ENCODE assay signal across 18 mouse cellular contexts in genomic region chr8:90176771-90177170, GRCm38 (mm10).
DNase-seq lines count a peak whose midpoint lies in the region; ATAC-seq and TF ChIP-seq lines count a peak whose summit lies in the region.
"Had no signal": no experiment of that assay in that cellular context is flagged by ENCODE, and none has a peak within 500 bp of the region (broad histone marks: within the 10 kb centered on the region; RNA-seq: fewer than 3 reads in every experiment).

No protein-coding gene starts in this region.

- peak overlapping the region; percentile 21; the same call in 1 of the 2 replicates for H3K4me2 ChIP-seq in hindbrain, embryonic 15.5 days
- no peak overlapping the region for H3K4me2 ChIP-seq in hindbrain, embryonic 13.5 days
- H3K4me2 ChIP-seq in forebrain, embryonic 12.5 days: peak overlapping the region; percentile 19
- 0 out of 2 replicates have a peak overlapping the region, but pooled peaks have one; percentile 13 for H3K4me2 ChIP-seq in hindbrain, postnatal 0 days (ENCODE audit: low read depth, low read length)
- H3K4me2 ChIP-seq in liver, embryonic 11.5 days: no peak overlapping the region
- H3K4me2 ChIP-seq: embryonic facial prominence, embryonic 12.5 days; heart, embryonic 15.5 days; liver, embryonic 12.5 days had no signal

- no peaks in the 10 kb centered on the region for H3K9me3 ChIP-seq in hindbrain, embryonic 15.5 days
- H3K9me3 ChIP-seq in hindbrain, embryonic 13.5 days: no peaks in the 10 kb centered on the region
- no peaks in the 10 kb centered on the region for H3K9me3 ChIP-seq in forebrain, embryonic 12.5 days
- H3K9me3 ChIP-seq in hindbrain, postnatal 0 days (ENCODE audit: low read length): no peaks in the 10 kb centered on the region
- H3K9me3 ChIP-seq in liver, embryonic 11.5 days (ENCODE audit: control insufficient read depth, low read length): no peaks in the 10 kb centered on the region
- H3K9me3 ChIP-seq: embryonic facial prominence, embryonic 12.5 days; heart, embryonic 15.5 days had no signal

- no peak for TF ChIP-seq CTCF in hindbrain, postnatal 0 days (IDR thresholded peaks at IDR 0.05; ENCODE audit: low read depth)

- no peak for DNase-seq in hindbrain, postnatal 0 days (ENCODE audit: low spot score)
- no peak for DNase-seq in thymus, postnatal 25 days
- no peak for DNase-seq in liver, embryonic 11.5 days (ENCODE audit: low spot score)
- DNase-seq in right cerebral cortex, adult 2 months (ENCODE audit: low spot score in 2 of 2): no peak
- DNase-seq: adrenal gland, adult 2 months; cerebellum, adult 8-10 months; gastrocnemius, postnatal 36 days; heart, postnatal 4 days; kidney, postnatal 36 days; lung, adult 2 months; spleen, adult 18-20 months had no signal

- peaks cover 15% of the 10 kb centered on the region for H3K4me1 ChIP-seq in hindbrain, embryonic 15.5 days (replicated peaks)
- peaks cover 19% of the 10 kb centered on the region for H3K4me1 ChIP-seq in hindbrain, embryonic 13.5 days (replicated peaks)
- H3K4me1 ChIP-seq in forebrain, embryonic 12.5 days: peaks cover 19% of the 10 kb centered on the region
- no peaks in the 10 kb centered on the region; the same call in 1 of the 2 replicates for H3K4me1 ChIP-seq in hindbrain, postnatal 0 days (ENCODE audit: insufficient read depth, low read length)
- H3K4me1 ChIP-seq in liver, embryonic 11.5 days (replicated peaks; ENCODE audit: control insufficient read depth, insufficient read depth, low read length): no peaks in the 10 kb centered on the region
- H3K4me1 ChIP-seq: embryonic facial prominence, embryonic 12.5 days; heart, embryonic 15.5 days; liver, embryonic 12.5 days had no signal

- no peak overlapping the region for H3K4me3 ChIP-seq in hindbrain, embryonic 15.5 days
- no peak overlapping the region for H3K4me3 ChIP-seq in hindbrain, embryonic 13.5 days
- H3K4me3 ChIP-seq in forebrain, embryonic 12.5 days (replicated peaks): no peak overlapping the region
- H3K4me3 ChIP-seq in hindbrain, postnatal 0 days (ENCODE audit: low read length): no peak overlapping the region
- H3K4me3 ChIP-seq in liver, embryonic 11.5 days (ENCODE audit: low read depth, low read length): no peak overlapping the region
- H3K4me3 ChIP-seq: embryonic facial prominence, embryonic 12.5 days; heart, embryonic 15.5 days; liver, embryonic 12.5 days had no signal

- 22% methylated on average over 7 of the region's 7 CpGs for WGBS in hindbrain, embryonic 15.5 days
- 28% methylated on average over 7 of the region's 7 CpGs for WGBS in hindbrain, embryonic 13.5 days
- 30% methylated on average over 7 of the region's 7 CpGs for WGBS in forebrain, embryonic 12.5 days
- WGBS in hindbrain, postnatal 0 days: 20% methylated on average over 7 of the region's 7 CpGs
- 69% methylated on average over 7 of the region's 7 CpGs for WGBS in liver, embryonic 11.5 days

- ATAC-seq in hindbrain, embryonic 15.5 days (ENCODE audit: low FRiP score, low read depth): no peak
- ATAC-seq in hindbrain, embryonic 13.5 days (ENCODE audit: low FRiP score): no peak
- no peak; the same call in 1 of the 2 replicates for ATAC-seq in forebrain, embryonic 12.5 days (ENCODE audit: low FRiP score)
- no peak for ATAC-seq in hindbrain, postnatal 0 days
- no peak for ATAC-seq in liver, embryonic 11.5 days (replicated peaks; ENCODE audit: low FRiP score)
- ATAC-seq: intestine, embryonic 16.5 days; liver, embryonic 12.5 days had no signal

- H3K36me3 ChIP-seq in hindbrain, embryonic 15.5 days: no peaks in the 10 kb centered on the region
- H3K36me3 ChIP-seq in hindbrain, embryonic 13.5 days: no peaks in the 10 kb centered on the region
- H3K36me3 ChIP-seq in forebrain, embryonic 12.5 days (replicated peaks): no peaks in the 10 kb centered on the region
- no peaks in the 10 kb centered on the region for H3K36me3 ChIP-seq in hindbrain, postnatal 0 days (ENCODE audit: insufficient read depth, low read length)
- H3K36me3 ChIP-seq in liver, embryonic 11.5 days (ENCODE audit: control insufficient read depth, insufficient read depth, low read length): no peaks in the 10 kb centered on the region
- H3K36me3 ChIP-seq: embryonic facial prominence, embryonic 12.5 days; heart, embryonic 15.5 days; liver, embryonic 12.5 days had no signal

- no peaks in the 10 kb centered on the region for H3K27me3 ChIP-seq in hindbrain, embryonic 15.5 days
- no peaks in the 10 kb centered on the region for H3K27me3 ChIP-seq in hindbrain, embryonic 13.5 days
- peaks cover 22% of the 10 kb centered on the region for H3K27me3 ChIP-seq in forebrain, embryonic 12.5 days
- H3K27me3 ChIP-seq in hindbrain, postnatal 0 days (ENCODE audit: insufficient read depth, low read length): no peaks in the 10 kb centered on the region
- no peaks in the 10 kb centered on the region for H3K27me3 ChIP-seq in liver, embryonic 11.5 days (replicated peaks; ENCODE audit: control insufficient read depth, insufficient read depth, low read length)
- H3K27me3 ChIP-seq: embryonic facial prominence, embryonic 12.5 days; heart, embryonic 15.5 days; liver, embryonic 12.5 days had no signal

- no peak overlapping the region for H3K27ac ChIP-seq in hindbrain, embryonic 15.5 days (replicated peaks)
- no peak overlapping the region for H3K27ac ChIP-seq in hindbrain, embryonic 13.5 days
- H3K27ac ChIP-seq in forebrain, embryonic 12.5 days: no peak overlapping the region
- no peak overlapping the region for H3K27ac ChIP-seq in hindbrain, postnatal 0 days
- no peak overlapping the region for H3K27ac ChIP-seq in liver, embryonic 11.5 days (ENCODE audit: low read depth, low read length)
- H3K27ac ChIP-seq: embryonic facial prominence, embryonic 12.5 days; heart, embryonic 15.5 days; liver, embryonic 12.5 days had no signal

- no peak overlapping the region for H3K9ac ChIP-seq in hindbrain, embryonic 15.5 days
- no peak overlapping the region for H3K9ac ChIP-seq in hindbrain, embryonic 13.5 days
- H3K9ac ChIP-seq in forebrain, embryonic 12.5 days: no peak overlapping the region
- H3K9ac ChIP-seq in hindbrain, postnatal 0 days (replicated peaks; ENCODE audit: low read length): no peak overlapping the region
- no peak overlapping the region for H3K9ac ChIP-seq in liver, embryonic 11.5 days (ENCODE audit: low read depth, low read length)
- H3K9ac ChIP-seq: embryonic facial prominence, embryonic 12.5 days; heart, embryonic 15.5 days; liver, embryonic 12.5 days had no signal

Comparison
In these comparisons a context has a peak if more than half of its experiments do, and no peak if none do; other contexts are left out.
1. H3K4me2 ChIP-seq: peak in hindbrain, embryonic 15.5 days (single experiment), forebrain, embryonic 12.5 days (single experiment) and hindbrain, postnatal 0 days (single experiment); none in hindbrain, embryonic 13.5 days (single experiment) and liver, embryonic 11.5 days (single experiment).